Mouse (Mus musculus): Measurements from ENCODE around the gene Echs1. TPM values are rescaled to one million over a fixed set of nuclear protein-coding genes. Genes with fewer than 3 reads are reported as not detected.

Echs1 gene
- total and polyA plus RNA-seq, 2 experiments from 2014 or later: 332 to 344 TPM

GRCm38 (mm10) chr7:140125278-140126021 lies 9.2 kb upstream of the Echs1 start:
- ATAC-seq (ENCODE audit: insufficient read depth, low read depth) (peak; percentile 97), DNase-seq (ENCODE audit: low spot score) (peak; percentile 88)
- no peaks in the 10 kb centered on the region for H3K9me3 ChIP-seq (replicated peaks; ENCODE audit: control insufficient read depth, low read length)
- no peaks in the 10 kb centered on the region for H3K27me3 ChIP-seq (ENCODE audit: control insufficient read depth, insufficient read depth, low read length)
- peak overlapping the region; percentile 72 for H3K4me3 ChIP-seq (ENCODE audit: low read depth, low read length)
- peaks cover 10% of the 10 kb centered on the region for H3K36me3 ChIP-seq (replicated peaks; ENCODE audit: control insufficient read depth, insufficient read depth, low read length)
- H3K4me1 ChIP-seq (ENCODE audit: control insufficient read depth, insufficient read depth): peaks cover 6% of the 10 kb centered on the region; the same call in 1 of the 2 replicates
- peak overlapping the region; percentile 86 for H3K4me2 ChIP-seq (ENCODE audit: low read depth, low read length)
- WGBS: 2% methylated on average over 40 of the region's 40 CpGs
- no peak overlapping the region; the same call in 1 of the 2 replicates for H3K27ac ChIP-seq (ENCODE audit: low read depth)
- no peak for TF ChIP-seq CTCF (IDR thresholded peaks at IDR 0.05; ENCODE audit: low read depth)
- peak overlapping the region; percentile 68 for H3K9ac ChIP-seq (replicated peaks; ENCODE audit: low read depth, low read length)

GRCm38 (mm10) chr7:140124382-140124781 lies 8.1 kb upstream of the Echs1 start:
- Histone ChIP-seq H3K4me2 (ENCODE audit: low read depth, low read length) (no peak overlapping the region), H3K27ac (ENCODE audit: low read depth) (no peak overlapping the region), H3K9me3 (replicated peaks; ENCODE audit: control insufficient read depth, low read length) (no peaks in the 10 kb centered on the region), H3K27me3 (ENCODE audit: control insufficient read depth, insufficient read depth, low read length) (no peaks in the 10 kb centered on the region), H3K36me3 (replicated peaks; ENCODE audit: control insufficient read depth, insufficient read depth, low read length) (no peaks in the 10 kb centered on the region), H3K4me1 (ENCODE audit: control insufficient read depth, insufficient read depth) (peaks cover 6% of the 10 kb centered on the region; the same call in 1 of the 2 replicates), H3K9ac (replicated peaks; ENCODE audit: low read depth, low read length) (no peak overlapping the region), H3K4me3 (ENCODE audit: low read depth, low read length) (no peak overlapping the region)
- 76% methylated on average over 1 of the region's 1 CpGs for WGBS
- DNase-seq (ENCODE audit: low spot score): no peak
- TF ChIP-seq EP300 (IDR thresholded peaks at IDR 0.05; ENCODE audit: low read depth) (no peak), CTCF (IDR thresholded peaks at IDR 0.05; ENCODE audit: low read depth) (no peak)
- ATAC-seq (ENCODE audit: insufficient read depth, low read depth): no peak

GRCm38 (mm10) chr7:140122765-140123164 lies 6.5 kb upstream of the Echs1 start:
- DNase-seq (ENCODE audit: low spot score) (no peak), ATAC-seq (ENCODE audit: insufficient read depth, low read depth) (no peak)
- no peak overlapping the region for H3K4me3 ChIP-seq (ENCODE audit: low read depth, low read length)
- H3K9ac ChIP-seq (replicated peaks; ENCODE audit: low read depth, low read length): no peak overlapping the region
- H3K27ac ChIP-seq (ENCODE audit: low read depth): no peak overlapping the region
- H3K4me1 ChIP-seq (ENCODE audit: control insufficient read depth, insufficient read depth): peaks cover 6% of the 10 kb centered on the region; the same call in 1 of the 2 replicates
- no peaks in the 10 kb centered on the region for H3K9me3 ChIP-seq (replicated peaks; ENCODE audit: control insufficient read depth, low read length)
- no peak overlapping the region for H3K4me2 ChIP-seq (ENCODE audit: low read depth, low read length)
- 20% methylated on average over 4 of the region's 4 CpGs for WGBS
- no peaks in the 10 kb centered on the region for H3K27me3 ChIP-seq (ENCODE audit: control insufficient read depth, insufficient read depth, low read length)
- TF ChIP-seq CTCF (IDR thresholded peaks at IDR 0.05; ENCODE audit: low read depth) (no peak), EP300 (IDR thresholded peaks at IDR 0.05; ENCODE audit: low read depth) (no peak)
- H3K36me3 ChIP-seq (replicated peaks; ENCODE audit: control insufficient read depth, insufficient read depth, low read length): no peaks in the 10 kb centered on the region

GRCm38 (mm10) chr7:140121338-140121910 lies 5.1 kb upstream of the Echs1 start:
- no peak overlapping the region for H3K27ac ChIP-seq (ENCODE audit: low read depth)
- DNase-seq (ENCODE audit: low spot score) (no peak), ATAC-seq (ENCODE audit: insufficient read depth, low read depth) (no peak)
- no peak overlapping the region for H3K9ac ChIP-seq (replicated peaks; ENCODE audit: low read depth, low read length)
- no peaks in the 10 kb centered on the region for H3K36me3 ChIP-seq (replicated peaks; ENCODE audit: control insufficient read depth, insufficient read depth, low read length)
- no peaks in the 10 kb centered on the region for H3K27me3 ChIP-seq (ENCODE audit: control insufficient read depth, insufficient read depth, low read length)
- H3K4me1 ChIP-seq (ENCODE audit: control insufficient read depth, insufficient read depth): peaks cover 10% of the 10 kb centered on the region; the same call in 1 of the 2 replicates
- 68% methylated on average over 13 of the region's 13 CpGs for WGBS
- no peaks in the 10 kb centered on the region for H3K9me3 ChIP-seq (replicated peaks; ENCODE audit: control insufficient read depth, low read length)
- no peak overlapping the region for H3K4me2 ChIP-seq (ENCODE audit: low read depth, low read length)
- no peak overlapping the region for H3K4me3 ChIP-seq (ENCODE audit: low read depth, low read length)
- TF ChIP-seq CTCF (IDR thresholded peaks at IDR 0.05; ENCODE audit: low read depth): no peak
- TF ChIP-seq EP300 (IDR thresholded peaks at IDR 0.05; ENCODE audit: low read depth): no peak

GRCm38 (mm10) chr7:140120484-140120883 lies 4.2 kb upstream of the Echs1 start:
- ATAC-seq (ENCODE audit: insufficient read depth, low read depth) (no peak), DNase-seq (ENCODE audit: low spot score) (no peak)
- Histone ChIP-seq H3K9ac (replicated peaks; ENCODE audit: low read depth, low read length) (no peak overlapping the region), H3K4me2 (ENCODE audit: low read depth, low read length) (no peak overlapping the region), H3K4me3 (ENCODE audit: low read depth, low read length) (no peak overlapping the region), H3K4me1 (ENCODE audit: control insufficient read depth, insufficient read depth) (peaks cover 10% of the 10 kb centered on the region; the same call in 1 of the 2 replicates), H3K9me3 (replicated peaks; ENCODE audit: control insufficient read depth, low read length) (no peaks in the 10 kb centered on the region), H3K27ac (ENCODE audit: low read depth) (no peak overlapping the region), H3K36me3 (replicated peaks; ENCODE audit: control insufficient read depth, insufficient read depth, low read length) (no peaks in the 10 kb centered on the region), H3K27me3 (ENCODE audit: control insufficient read depth, insufficient read depth, low read length) (no peaks in the 10 kb centered on the region)
- WGBS: 79% methylated on average over 2 of the region's 2 CpGs
- TF ChIP-seq EP300 (IDR thresholded peaks at IDR 0.05; ENCODE audit: low read depth) (no peak), CTCF (IDR thresholded peaks at IDR 0.05; ENCODE audit: low read depth) (no peak)
